Mouse (Mus musculus) limb, embryonic 14.5 days (tissue): ENCODE measurements around the gene Zdhhc19. TPM values are rescaled to one million over a fixed set of nuclear protein-coding genes. Genes with fewer than 3 reads are reported as not detected.

ENCODE experiments used
- ATAC-seq: fragments of 200-750 bp; cut with Nextera tagmentation; 2 replicates; pipeline ENCODE4 v1.8.0; 2017; ENCODE audit warnings: low read depth, moderate number of reproducible peaks, moderate TSS enrichment; ENCODE audit not compliant: low FRiP score
- DNase-seq: peaks from one replicate; pipeline ENCODE4 v3.0.0-alpha.2; 2015; ENCODE audit warnings: low spot score
- H3K27ac ChIP-seq: fragments of 300-500 bp; sonication (generic); replicated peaks from 2 replicates; pipeline ENCODE4 v1.5.1; 2014; ENCODE audit warnings: low read depth, mild to moderate bottlenecking, low read length, moderate library complexity, mixed read lengths
- H3K27me3 ChIP-seq: fragments of 300-500 bp; sonication (generic); 2 replicates; pipeline ENCODE4 v1.6.1; 2014; ENCODE audit warnings: low read length, mixed read lengths; ENCODE audit not compliant: control insufficient read depth, insufficient read depth
- H3K36me3 ChIP-seq: fragments of 300-500 bp; sonication (generic); 2 replicates; pipeline ENCODE4 v1.6.1; 2014; ENCODE audit warnings: mild to moderate bottlenecking, low read length, moderate library complexity, mixed read lengths; ENCODE audit not compliant: control insufficient read depth, insufficient read depth
- H3K4me1 ChIP-seq: fragments of 300-500 bp; sonication (generic); 2 replicates; pipeline ENCODE4 v1.6.1; 2014; ENCODE audit warnings: antibody characterized with exemption, low read length, mixed read lengths; ENCODE audit not compliant: control insufficient read depth, insufficient read depth
- H3K4me2 ChIP-seq: fragments of 300-500 bp; sonication (generic); replicated peaks from 2 replicates; pipeline ENCODE4 v1.6.1; 2014; ENCODE audit warnings: low read depth, mild to moderate bottlenecking, low read length, moderate library complexity; ENCODE audit not compliant: severe bottlenecking
- H3K4me3 ChIP-seq: fragments of 300-500 bp; sonication (generic); replicated peaks from 2 replicates; pipeline ENCODE4 v1.5.1; 2014; ENCODE audit warnings: low read length
- H3K9ac ChIP-seq: fragments of 300-500 bp; sonication (generic); 2 replicates; pipeline ENCODE4 v1.6.1; 2014; ENCODE audit warnings: mild to moderate bottlenecking, low read depth, low read length, moderate library complexity; ENCODE audit not compliant: severe bottlenecking
- H3K9me3 ChIP-seq: fragments of 300-500 bp; sonication (generic); 2 replicates; pipeline ENCODE4 v1.6.1; 2016; ENCODE audit warnings: low read length; ENCODE audit not compliant: control insufficient read depth
- POLR2A ChIP-seq: fragments of 200-500 bp; IDR thresholded peaks from 2 replicates; pipeline ENCODE4 v1.8.0; 2012; ENCODE audit warnings: inconsistent platforms, mild to moderate bottlenecking, moderate library complexity, borderline replicate concordance; ENCODE audit not compliant: insufficient read depth, insufficient read length; ENCODE audit errors: extremely low read depth
- WGBS: fragments of 180-500 bp; shearing (Covaris S2); extraction: QIAGEN DNeasy Blood & Tissue Kit; methylation state at CpG from one replicate; pipeline ENCODE4 v1.1.7; 2014; 5-methylcytosine and 5-hydroxymethylcytosine counted together
- polyA plus RNA-seq, 2 experiments: library from polyadenylated mRNA; depleted of rRNA in 1 of 2; stranded (reverse) in 1 of 2; unstranded in 1 of 2; fragments of >200 nt; fragmentation: Nextera tagmentation in 1 of 2; extraction: Ambion mirVana in 1 of 2; gene quantifications; 2 replicates each; pipeline versions ENCODE4 v1.2.1 to v1.2.3; 2012 to 2014

The Zdhhc19 gene
- polyA plus RNA-seq, 2 experiments, result not detected

DNA sequence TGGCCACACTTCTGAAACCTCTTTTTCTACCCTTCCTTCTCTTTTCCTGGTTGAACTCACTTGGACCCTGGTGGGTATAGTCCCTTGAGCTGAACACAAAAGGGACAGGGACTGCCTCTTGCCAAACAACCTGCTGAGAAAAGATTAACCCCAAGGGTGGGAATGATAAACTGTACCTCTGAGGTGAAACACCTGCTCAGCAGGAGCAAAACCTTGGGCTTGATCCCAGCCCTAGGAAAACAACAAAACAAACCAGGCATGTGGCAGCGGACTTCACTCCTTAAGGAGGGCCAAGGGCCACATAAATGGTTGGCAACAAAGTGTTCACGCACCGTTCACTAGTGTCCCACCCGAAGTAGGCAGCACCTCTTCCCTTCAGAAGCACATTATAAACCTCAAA lies 63.4 kb downstream of the Zdhhc19 start:
- no peak for ATAC-seq
- H3K4me1 ChIP-seq, result no peaks in the 10 kb centered on the region
- no peak for DNase-seq
- TF ChIP-seq POLR2A, result no peak
- H3K9ac ChIP-seq, result no peak overlapping the region
- H3K27me3 ChIP-seq, result no peaks in the 10 kb centered on the region
- no peak overlapping the region for H3K4me3 ChIP-seq
- H3K27ac ChIP-seq, result no peak overlapping the region
- no peaks in the 10 kb centered on the region for H3K9me3 ChIP-seq
- H3K36me3 ChIP-seq, result no peaks in the 10 kb centered on the region
- WGBS, result 75% methylated on average over 4 of the region's 4 CpGs
- no peak overlapping the region for H3K4me2 ChIP-seq

DNA sequence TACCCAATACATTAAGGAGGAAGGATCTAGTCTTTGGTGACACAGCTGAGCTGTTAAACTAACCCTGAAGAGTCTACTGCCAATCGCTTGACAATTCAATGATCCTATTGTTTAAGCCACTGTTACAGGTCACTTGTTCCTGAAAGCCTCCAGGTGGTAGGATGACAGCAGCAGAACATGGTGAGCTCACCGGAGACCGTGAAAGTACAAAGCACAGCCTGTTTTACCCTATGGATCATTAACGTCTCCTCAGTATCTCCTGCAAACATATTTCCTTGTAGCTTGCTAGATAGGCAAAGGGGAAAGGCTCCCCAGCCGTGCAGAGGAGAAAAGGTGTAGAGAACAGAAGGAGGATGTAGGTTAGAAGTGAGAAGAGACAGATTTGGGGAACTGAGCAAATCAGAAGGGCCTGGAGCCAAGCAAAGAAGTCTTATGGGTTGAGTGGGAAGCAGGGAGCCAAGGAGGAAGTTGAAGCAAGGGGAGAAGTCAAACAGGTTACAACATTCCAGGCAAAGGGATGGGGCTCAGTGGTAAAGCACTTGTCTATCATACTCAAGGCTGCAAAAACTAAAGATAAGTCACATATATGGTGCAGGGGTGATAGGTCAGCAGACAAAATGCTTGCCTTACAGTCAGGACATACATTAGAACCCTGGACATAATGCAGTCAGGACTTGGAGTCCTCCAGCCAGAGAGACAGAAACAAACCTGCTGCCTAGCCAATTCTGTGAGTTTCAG lies 67.2 kb downstream of the Zdhhc19 start:
- ATAC-seq (no peak), DNase-seq (no peak)
- Histone ChIP-seq H3K27ac (no peak overlapping the region), H3K27me3 (no peaks in the 10 kb centered on the region), H3K9ac (no peak overlapping the region), H3K9me3 (no peaks in the 10 kb centered on the region), H3K4me1 (no peaks in the 10 kb centered on the region), H3K36me3 (no peaks in the 10 kb centered on the region), H3K4me3 (no peak overlapping the region), H3K4me2 (no peak overlapping the region)
- no peak for TF ChIP-seq POLR2A
- WGBS, result 90% methylated on average over 5 of the region's 5 CpGs

DNA sequence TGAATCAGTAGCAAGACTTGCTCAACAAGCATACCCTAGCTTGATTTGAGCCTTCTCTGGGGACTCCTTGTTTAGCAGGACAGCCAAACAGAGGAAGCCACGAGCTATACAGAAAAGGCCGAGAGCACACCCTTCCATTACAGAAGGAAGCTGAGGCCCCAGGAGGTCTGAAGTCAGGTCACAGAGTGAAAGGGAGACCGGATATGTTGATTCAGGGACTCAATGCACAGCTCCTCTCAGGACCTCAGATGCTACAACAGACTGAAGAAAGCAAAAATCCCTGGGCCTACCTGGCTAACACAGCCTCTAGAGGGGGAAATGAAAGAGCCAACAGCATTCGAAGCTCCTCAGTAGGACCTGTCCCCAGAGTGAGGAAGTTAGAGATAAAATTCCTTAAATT lies 71.2 kb downstream of the Zdhhc19 start:
- WGBS, result 68% methylated on average over 4 of the region's 4 CpGs
- Histone ChIP-seq H3K27ac (no peak overlapping the region), H3K9me3 (no peaks in the 10 kb centered on the region), H3K36me3 (no peaks in the 10 kb centered on the region), H3K4me3 (no peak overlapping the region), H3K4me2 (no peak overlapping the region), H3K4me1 (no peaks in the 10 kb centered on the region), H3K27me3 (no peaks in the 10 kb centered on the region), H3K9ac (no peak overlapping the region; the same call in 1 of the 2 replicates)
- no peak for TF ChIP-seq POLR2A
- no peak for ATAC-seq
- DNase-seq, result no peak

DNA sequence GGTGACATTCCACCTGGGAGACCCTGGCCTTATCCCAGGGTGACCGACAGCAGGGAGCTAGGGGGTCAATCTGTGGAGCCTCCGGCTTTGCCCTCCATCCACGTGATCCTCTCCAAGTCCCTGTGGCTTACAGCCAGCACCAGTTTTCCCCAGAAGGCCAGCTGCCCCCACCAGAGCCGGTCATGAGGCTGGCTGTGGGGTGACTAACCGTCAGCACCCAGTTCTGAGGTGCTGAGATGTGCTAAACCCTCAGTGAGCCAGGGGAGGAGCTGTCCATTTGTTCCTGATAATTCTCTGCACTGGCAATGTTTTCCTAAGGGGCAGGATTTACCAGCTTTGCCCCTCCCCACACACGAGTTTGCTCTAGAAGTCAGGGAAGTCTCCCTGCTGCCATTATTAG lies 72.3 kb downstream of the Zdhhc19 start:
- no peak for TF ChIP-seq POLR2A
- Histone ChIP-seq H3K27me3 (no peaks in the 10 kb centered on the region), H3K9me3 (no peaks in the 10 kb centered on the region), H3K36me3 (no peaks in the 10 kb centered on the region), H3K4me3 (no peak overlapping the region), H3K4me1 (no peaks in the 10 kb centered on the region), H3K4me2 (no peak overlapping the region), H3K27ac (no peak overlapping the region), H3K9ac (no peak overlapping the region)
- ATAC-seq, result no peak
- no peak for DNase-seq
- WGBS, result 73% methylated on average over 6 of the region's 6 CpGs

DNA sequence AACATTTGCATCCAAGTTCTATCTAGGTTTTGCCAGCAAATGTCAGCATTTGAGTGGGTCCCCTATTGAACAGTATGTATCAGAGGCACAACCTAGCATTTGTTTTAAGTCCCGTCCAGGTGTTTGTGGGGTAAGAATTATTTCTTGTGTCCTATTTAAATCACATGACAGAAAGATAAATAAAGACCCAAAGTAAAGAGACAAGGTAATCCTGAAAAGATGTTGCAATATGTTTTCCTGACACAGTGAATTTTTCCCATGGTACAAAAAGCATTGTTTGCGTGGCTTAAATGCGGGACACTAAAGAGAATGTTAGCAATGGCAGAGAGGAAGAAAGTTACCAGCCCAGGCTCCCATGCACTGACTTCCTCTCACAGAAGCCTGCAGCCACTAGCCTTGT lies 74.0 kb downstream of the Zdhhc19 start:
- WGBS, result 95% methylated on average over 3 of the region's 3 CpGs
- H3K4me3 ChIP-seq, result no peak overlapping the region
- ATAC-seq (no peak), DNase-seq (no peak)
- no peaks in the 10 kb centered on the region for H3K9me3 ChIP-seq
- H3K9ac ChIP-seq, result no peak overlapping the region
- TF ChIP-seq POLR2A, result no peak
- no peak overlapping the region for H3K27ac ChIP-seq
- H3K4me1 ChIP-seq, result no peaks in the 10 kb centered on the region
- no peak overlapping the region for H3K4me2 ChIP-seq
- H3K27me3 ChIP-seq, result no peaks in the 10 kb centered on the region
- no peaks in the 10 kb centered on the region for H3K36me3 ChIP-seq
